Mouse (Mus musculus): Measurements from ENCODE around the gene Gins1. TPM values are rescaled to one million over a fixed set of nuclear protein-coding genes. Genes with fewer than 3 reads are reported as not detected.

Gins1 gene
- polyA plus RNA-seq, 1 experiment, result 31.3 TPM

DNA sequence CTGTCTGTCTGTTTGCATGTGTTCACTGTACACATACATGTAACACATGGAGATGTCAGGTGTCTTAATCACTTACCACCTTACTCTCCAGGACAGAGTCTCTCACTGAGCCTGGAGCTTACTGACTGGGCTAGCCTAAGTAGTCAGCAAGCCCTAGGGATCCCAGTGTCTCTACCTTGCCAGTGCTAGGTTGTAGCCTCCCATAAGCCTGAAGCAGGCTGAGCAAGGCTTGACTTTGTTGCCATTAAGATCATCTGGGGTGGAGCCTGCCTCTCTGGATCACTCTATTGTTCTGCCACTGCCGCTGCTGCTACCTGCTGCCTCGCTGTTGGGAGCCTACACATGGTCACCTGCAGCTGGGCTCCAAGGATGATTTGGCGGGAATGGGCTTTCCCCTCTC is 67.5 kb downstream of the Gins1 start:
- Histone ChIP-seq H3K4me3 (ENCODE audit: insufficient read depth, poor library complexity, severe bottlenecking) (no peak overlapping the region), H3K27me3 (ENCODE audit: control insufficient read depth, insufficient read depth, insufficient read length) (no peaks in the 10 kb centered on the region), H3K79me3 (ENCODE audit: low read depth) (no peaks in the 10 kb centered on the region), H3K79me2 (ENCODE audit: control insufficient read depth, insufficient read depth) (no peaks in the 10 kb centered on the region), H3K36me3 (ENCODE audit: control insufficient read depth, insufficient read depth) (peaks cover 11% of the 10 kb centered on the region), H3ac (ENCODE audit: control insufficient read depth, insufficient read length, low read depth) (no peak overlapping the region)
- TF ChIP-seq MAX (IDR thresholded peaks at IDR 0.05), result no peak
- no peak for TF ChIP-seq CTCF (IDR thresholded peaks at IDR 0.05; ENCODE audit: control insufficient read depth, insufficient read depth, insufficient read length)
- TF ChIP-seq USF1 (IDR thresholded peaks at IDR 0.05; ENCODE audit: low read depth), result no peak
- TF ChIP-seq FOSL1 (IDR thresholded peaks at IDR 0.05; ENCODE audit: insufficient read depth, low read length, poor library complexity, severe bottlenecking), result no peak
- TF ChIP-seq MYOG (IDR thresholded peaks at IDR 0.05; ENCODE audit: control insufficient read depth, extremely low read depth, insufficient read length), result no peak
- TF ChIP-seq CEBPB (IDR thresholded peaks at IDR 0.05; ENCODE audit: low read depth), result no peak
- TF ChIP-seq MYOD1 (IDR thresholded peaks at IDR 0.05; ENCODE audit: control insufficient read depth, insufficient read length, low read depth), result no peak

DNA sequence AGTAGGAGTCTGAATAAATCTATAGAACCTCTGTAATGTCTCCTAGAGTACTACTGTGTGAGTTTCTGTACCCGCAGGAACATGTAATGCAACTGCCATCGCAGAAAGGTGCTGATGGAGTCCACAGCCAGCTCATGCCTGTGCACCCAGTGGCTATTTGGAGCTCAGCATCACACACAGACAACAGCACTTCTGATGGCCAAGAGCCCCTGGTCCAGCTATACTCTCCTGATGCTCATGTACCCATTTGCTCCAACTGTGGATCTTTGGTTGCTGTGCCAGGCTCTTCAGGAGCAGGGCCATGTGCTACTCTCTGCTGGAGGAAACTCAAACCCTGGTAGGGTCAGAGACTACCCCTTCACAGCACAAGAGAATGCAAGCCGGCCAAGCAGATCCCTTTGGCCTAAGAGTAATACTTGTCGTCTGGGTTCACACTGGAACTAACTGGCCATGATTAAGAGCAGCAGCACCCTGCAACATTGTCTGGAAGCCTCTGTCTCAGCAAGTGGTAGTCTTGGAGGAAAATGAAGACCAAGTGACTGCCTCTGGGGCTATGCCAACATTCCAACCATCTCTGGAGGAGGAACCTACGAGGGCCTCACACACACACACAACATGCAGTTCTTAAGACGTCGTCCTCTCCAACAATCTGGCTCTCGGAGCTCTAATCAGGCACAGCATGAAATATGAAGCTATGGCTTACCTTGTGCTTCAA is 68.4 kb downstream of the Gins1 start:
- Histone ChIP-seq H3K4me3 (ENCODE audit: insufficient read depth, poor library complexity, severe bottlenecking) (no peak overlapping the region), H3K79me3 (ENCODE audit: low read depth) (no peaks in the 10 kb centered on the region), H3K27me3 (ENCODE audit: control insufficient read depth, insufficient read depth, insufficient read length) (no peaks in the 10 kb centered on the region), H3ac (ENCODE audit: control insufficient read depth, insufficient read length, low read depth) (no peak overlapping the region), H3K36me3 (ENCODE audit: control insufficient read depth, insufficient read depth) (peaks cover 11% of the 10 kb centered on the region), H3K79me2 (ENCODE audit: control insufficient read depth, insufficient read depth) (peaks cover 2% of the 10 kb centered on the region)
- TF ChIP-seq MYOD1 (IDR thresholded peaks at IDR 0.05; ENCODE audit: control insufficient read depth, insufficient read length, low read depth) (no peak), CTCF (IDR thresholded peaks at IDR 0.05; ENCODE audit: control insufficient read depth, insufficient read depth, insufficient read length) (no peak), MYOG (IDR thresholded peaks at IDR 0.05; ENCODE audit: control insufficient read depth, extremely low read depth, insufficient read length) (no peak), MAX (IDR thresholded peaks at IDR 0.05) (no peak), CEBPB (IDR thresholded peaks at IDR 0.05; ENCODE audit: low read depth) (no peak), USF1 (IDR thresholded peaks at IDR 0.05; ENCODE audit: low read depth) (no peak), FOSL1 (IDR thresholded peaks at IDR 0.05; ENCODE audit: insufficient read depth, low read length, poor library complexity, severe bottlenecking) (no peak)

DNA sequence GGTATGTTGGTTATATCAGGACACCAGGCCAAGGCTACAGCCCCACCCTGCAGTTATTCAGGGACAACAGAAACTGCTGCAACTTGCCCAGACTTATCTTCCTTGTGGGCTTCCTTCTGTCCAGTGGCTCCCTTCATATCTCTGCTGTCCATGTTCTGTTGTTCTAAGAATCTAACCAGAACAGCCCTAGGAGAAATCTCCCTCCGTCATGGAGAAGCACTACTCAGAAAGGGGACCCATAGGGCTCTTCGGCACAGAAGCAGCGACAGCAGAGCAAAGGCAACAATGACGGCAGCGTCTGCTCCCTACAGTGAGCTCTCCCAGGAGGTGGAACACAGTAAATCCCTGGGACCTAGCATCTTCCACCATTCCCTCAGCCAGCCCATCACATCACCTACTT is 71.7 kb downstream of the Gins1 start:
- Histone ChIP-seq H3K79me3 (ENCODE audit: low read depth) (no peaks in the 10 kb centered on the region), H3K79me2 (ENCODE audit: control insufficient read depth, insufficient read depth) (peaks cover 9% of the 10 kb centered on the region), H3ac (ENCODE audit: control insufficient read depth, insufficient read length, low read depth) (no peak overlapping the region), H3K36me3 (ENCODE audit: control insufficient read depth, insufficient read depth) (peaks cover 20% of the 10 kb centered on the region), H3K27me3 (ENCODE audit: control insufficient read depth, insufficient read depth, insufficient read length) (no peaks in the 10 kb centered on the region), H3K4me3 (ENCODE audit: insufficient read depth, poor library complexity, severe bottlenecking) (no peak overlapping the region)
- TF ChIP-seq FOSL1 (IDR thresholded peaks at IDR 0.05; ENCODE audit: insufficient read depth, low read length, poor library complexity, severe bottlenecking) (no peak), CTCF (IDR thresholded peaks at IDR 0.05; ENCODE audit: control insufficient read depth, insufficient read depth, insufficient read length) (no peak), MAX (IDR thresholded peaks at IDR 0.05) (no peak)

DNA sequence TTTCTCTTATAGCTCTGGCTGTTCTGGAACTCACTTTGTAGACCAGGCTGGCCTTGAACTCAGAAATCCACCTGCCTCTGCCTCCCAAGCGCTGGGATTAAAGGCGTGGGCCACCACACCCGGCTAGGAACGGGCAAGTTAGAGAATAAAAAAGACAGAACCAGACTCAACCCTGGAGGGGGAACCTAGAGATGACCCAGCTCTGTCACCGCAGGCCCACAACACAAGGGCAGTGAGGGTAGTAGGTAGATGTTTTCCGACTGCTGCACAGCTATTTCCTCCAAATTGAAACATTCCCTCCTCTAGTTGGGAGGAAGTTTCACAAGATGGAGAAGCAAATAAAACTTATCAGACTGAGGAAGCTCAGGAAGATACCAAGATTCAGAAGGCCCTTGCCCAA is 72.5 kb downstream of the Gins1 start:
- H3K36me3 ChIP-seq (ENCODE audit: control insufficient read depth, insufficient read depth), result peaks cover 16% of the 10 kb centered on the region
- no peaks in the 10 kb centered on the region for H3K79me3 ChIP-seq (ENCODE audit: low read depth)
- no peaks in the 10 kb centered on the region for H3K27me3 ChIP-seq (ENCODE audit: control insufficient read depth, insufficient read depth, insufficient read length)
- no peak overlapping the region for H3K4me3 ChIP-seq (ENCODE audit: insufficient read depth, poor library complexity, severe bottlenecking)
- no peak for TF ChIP-seq USF1 (IDR thresholded peaks at IDR 0.05; ENCODE audit: low read depth)
- no peak for TF ChIP-seq MAX (IDR thresholded peaks at IDR 0.05)
- TF ChIP-seq CTCF (IDR thresholded peaks at IDR 0.05; ENCODE audit: control insufficient read depth, insufficient read depth, insufficient read length), result no peak
- no peak for TF ChIP-seq MYOG (IDR thresholded peaks at IDR 0.05; ENCODE audit: control insufficient read depth, extremely low read depth, insufficient read length)
- no peak for TF ChIP-seq CEBPB (IDR thresholded peaks at IDR 0.05; ENCODE audit: low read depth)
- TF ChIP-seq FOSL1 (IDR thresholded peaks at IDR 0.05; ENCODE audit: insufficient read depth, low read length, poor library complexity, severe bottlenecking), result no peak
- TF ChIP-seq MYOD1 (IDR thresholded peaks at IDR 0.05; ENCODE audit: control insufficient read depth, insufficient read length, low read depth), result no peak
- peaks cover 16% of the 10 kb centered on the region for H3K79me2 ChIP-seq (ENCODE audit: control insufficient read depth, insufficient read depth)
- no peak overlapping the region for H3ac ChIP-seq (ENCODE audit: control insufficient read depth, insufficient read length, low read depth)

DNA sequence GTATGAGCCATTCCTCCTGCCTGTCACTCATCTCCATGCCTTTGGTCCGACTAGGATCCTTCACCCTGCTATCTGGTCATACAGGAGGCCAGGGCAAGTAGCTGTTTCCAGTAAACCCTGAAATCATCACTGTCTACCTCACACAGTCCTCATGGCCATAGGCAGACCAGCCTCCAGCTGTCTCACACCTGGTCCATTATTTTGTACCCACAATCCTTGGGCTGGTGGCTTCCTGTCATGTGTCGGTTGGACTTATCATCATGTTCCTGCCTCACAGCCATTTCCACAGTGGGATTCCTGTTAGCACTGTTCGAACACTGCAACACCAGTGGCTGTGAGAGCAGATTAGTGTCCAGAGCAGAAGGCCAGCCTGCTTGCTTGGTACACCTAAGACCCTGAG is 73.6 kb downstream of the Gins1 start:
- Histone ChIP-seq H3K4me3 (ENCODE audit: insufficient read depth, poor library complexity, severe bottlenecking) (no peak overlapping the region), H3K79me3 (ENCODE audit: low read depth) (peaks cover 3% of the 10 kb centered on the region), H3K27me3 (ENCODE audit: control insufficient read depth, insufficient read depth, insufficient read length) (no peaks in the 10 kb centered on the region), H3ac (ENCODE audit: control insufficient read depth, insufficient read length, low read depth) (no peak overlapping the region), H3K36me3 (ENCODE audit: control insufficient read depth, insufficient read depth) (peaks cover 12% of the 10 kb centered on the region), H3K79me2 (ENCODE audit: control insufficient read depth, insufficient read depth) (peaks cover 22% of the 10 kb centered on the region)
- TF ChIP-seq MYOG (IDR thresholded peaks at IDR 0.05; ENCODE audit: control insufficient read depth, extremely low read depth, insufficient read length), result no peak
- TF ChIP-seq CEBPB (IDR thresholded peaks at IDR 0.05; ENCODE audit: low read depth), result no peak
- no peak for TF ChIP-seq MYOD1 (IDR thresholded peaks at IDR 0.05; ENCODE audit: control insufficient read depth, insufficient read length, low read depth)
